Mouse (Mus musculus) lung, adult 2 months (tissue): ENCODE results near the gene Alg3.

Experiments
- CTCF ChIP-seq: fragments of 200-500 bp; IDR thresholded peaks from 2 replicates; pipeline ENCODE4 v1.5.1; 2011; ENCODE audit warnings: mild to moderate bottlenecking, low read length, control low read depth; ENCODE audit not compliant: insufficient read depth
- POLR2A ChIP-seq: fragments of 200-500 bp; IDR thresholded peaks from 2 replicates; pipeline ENCODE4 v1.6.1; 2011; ENCODE audit warnings: low read depth, mild to moderate bottlenecking, control low read depth, low read length, borderline replicate concordance; ENCODE audit errors: extremely low read depth

DNA sequence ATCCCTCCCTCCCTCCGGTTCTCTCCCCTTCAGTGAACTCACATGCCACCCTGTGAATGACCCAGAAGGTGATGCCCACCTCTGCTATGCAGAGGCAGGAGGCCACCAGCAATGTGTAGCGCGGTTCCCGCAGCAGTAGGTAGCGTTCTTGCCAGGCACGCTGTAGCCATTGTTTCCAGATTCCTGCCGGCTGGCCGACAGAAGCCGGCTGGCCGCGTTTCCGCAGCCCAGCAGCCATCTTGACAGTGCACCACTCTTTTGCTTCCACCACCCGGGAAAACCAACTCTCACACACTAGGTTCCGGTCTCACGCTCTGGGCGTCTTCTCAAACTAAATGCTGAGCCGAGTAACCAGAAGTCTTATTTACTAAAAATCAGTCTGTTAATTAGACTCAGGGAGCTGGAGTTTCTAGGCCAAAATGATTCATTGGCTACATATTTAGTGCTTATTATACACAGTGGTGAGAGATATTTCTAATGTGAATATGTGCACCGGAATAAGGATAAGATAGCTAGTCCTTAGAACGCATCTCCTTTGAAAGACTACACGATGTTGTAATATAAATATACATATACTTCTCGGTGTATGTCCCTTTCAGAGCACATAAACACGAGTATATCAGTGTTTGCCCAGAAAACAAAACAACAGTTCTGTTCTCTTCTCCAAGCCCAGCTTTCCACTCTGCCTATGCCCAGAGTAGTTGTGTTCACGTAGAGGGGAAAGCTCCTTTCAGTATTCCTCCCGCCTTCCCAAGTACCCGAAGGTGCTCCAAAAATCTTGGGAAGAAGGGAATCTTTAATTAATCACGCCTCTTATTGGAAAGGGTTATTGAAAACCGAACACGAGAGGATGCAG, 806 bp downstream of the Alg3 start:
- TF ChIP-seq CTCF, result no peak
- peak; percentile 92 for TF ChIP-seq POLR2A
